Mouse (Mus musculus): ENCODE data around the gene Zglp1. TPM values are rescaled to one million over a fixed set of nuclear protein-coding genes. Genes with fewer than 3 reads are reported as not detected.

Zglp1 gene
- polyA plus RNA-seq, 1 experiment from 2014 or later = 0.81 TPM

- Histone ChIP-seq H3K4me2 (no peak overlapping the region), H3K4me3 (no peak overlapping the region), H3K9ac (no peak overlapping the region), H3K27ac (no peak overlapping the region), H3K27me3 (no peaks in the 10 kb centered on the region), H3K36me3 (ENCODE audit: poor library complexity, severe bottlenecking) (peaks cover 21% of the 10 kb centered on the region), H3K4me1 (peaks cover 20% of the 10 kb centered on the region), H3K9me3 (replicated peaks) (no peaks in the 10 kb centered on the region)
- 96% methylated on average over 9 of the region's 9 CpGs for WGBS
- ATAC-seq = no peak
Measured at GRCm38 (mm10) chr9:21093423-21093822, 26.5 kb upstream of the Zglp1 start.

- peak; percentile 100 for ATAC-seq
- Histone ChIP-seq H3K27ac (peak within 1 kb of the TSS; percentile 85), H3K4me3 (peak within 1 kb of the TSS; percentile 70), H3K27me3 (no peaks in the 10 kb centered on the region), H3K9me3 (replicated peaks) (no peaks in the 10 kb centered on the region), H3K9ac (peak within 1 kb of the TSS; percentile 78), H3K36me3 (ENCODE audit: poor library complexity, severe bottlenecking) (peaks cover 37% of the 10 kb centered on the region), H3K4me2 (peak within 1 kb of the TSS; percentile 91), H3K4me1 (peaks cover 20% of the 10 kb centered on the region)
- under 1% methylated on average over 54 of the region's 54 CpGs for WGBS
Measured at GRCm38 (mm10) chr9:21091707-21092320, 24.9 kb upstream of the Zglp1 start, which contains the start of the genes Gm38431 and Raver1. TSS of gene Gm38431 (minus strand) at chr9:21091997. TSS of gene Raver1 (minus strand) at chr9:21092008.

GRCm38 (mm10) chr9:21090972-21091706 is 24.2 kb upstream of the Zglp1 start:
- H3K36me3 ChIP-seq (ENCODE audit: poor library complexity, severe bottlenecking) = peaks cover 44% of the 10 kb centered on the region

GRCm38 (mm10) chr9:21090537-21090936 is 23.6 kb upstream of the Zglp1 start:
- Histone ChIP-seq H3K9me3 (replicated peaks) (no peaks in the 10 kb centered on the region), H3K27me3 (no peaks in the 10 kb centered on the region), H3K4me1 (peaks cover 20% of the 10 kb centered on the region), H3K4me2 (peak overlapping the region; percentile 91), H3K27ac (no peak overlapping the region; the same call in 1 of the 2 replicates), H3K9ac (peak overlapping the region; percentile 78), H3K4me3 (peak overlapping the region; percentile 70), H3K36me3 (ENCODE audit: poor library complexity, severe bottlenecking) (peaks cover 50% of the 10 kb centered on the region)
- WGBS = 93% methylated on average over 1 of the region's 1 CpGs
- ATAC-seq = no peak

More at GRCm38 (mm10) chr9:21090972-21091706, 24.2 kb upstream of the Zglp1 start:
- Histone ChIP-seq H3K4me1 (peaks cover 20% of the 10 kb centered on the region), H3K4me3 (peak overlapping the region; percentile 70), H3K27ac (peak overlapping the region; percentile 85), H3K9ac (peak overlapping the region; percentile 78), H3K4me2 (peak overlapping the region; percentile 91), H3K27me3 (no peaks in the 10 kb centered on the region), H3K9me3 (replicated peaks) (no peaks in the 10 kb centered on the region)
- ATAC-seq = no peak
- WGBS = 3% methylated on average over 24 of the region's 24 CpGs

- H3K9me3 ChIP-seq (replicated peaks) = no peaks in the 10 kb centered on the region
- H3K36me3 ChIP-seq (ENCODE audit: poor library complexity, severe bottlenecking) = peaks cover 94% of the 10 kb centered on the region
- H3K4me1 ChIP-seq = no peaks in the 10 kb centered on the region
- ATAC-seq = no peak
- no peak overlapping the region for H3K4me3 ChIP-seq
- H3K27me3 ChIP-seq = no peaks in the 10 kb centered on the region
- H3K27ac ChIP-seq = no peak overlapping the region
- 75% methylated on average over 3 of the region's 3 CpGs for WGBS
- H3K9ac ChIP-seq = no peak overlapping the region
- H3K4me2 ChIP-seq = no peak overlapping the region
Measured at GRCm38 (mm10) chr9:21083324-21083723, 16.4 kb upstream of the Zglp1 start.

GRCm38 (mm10) chr9:21081127-21081526 is 14.2 kb upstream of the Zglp1 start:
- no peak overlapping the region for H3K4me2 ChIP-seq
- H3K36me3 ChIP-seq (ENCODE audit: poor library complexity, severe bottlenecking) = peaks cover 94% of the 10 kb centered on the region
- H3K9ac ChIP-seq = no peak overlapping the region
- no peak overlapping the region for H3K4me3 ChIP-seq
- no peaks in the 10 kb centered on the region for H3K27me3 ChIP-seq
- H3K27ac ChIP-seq = no peak overlapping the region
- 90% methylated on average over 9 of the region's 9 CpGs for WGBS
- no peaks in the 10 kb centered on the region for H3K9me3 ChIP-seq (replicated peaks)
- H3K4me1 ChIP-seq = no peaks in the 10 kb centered on the region
- ATAC-seq = no peak

GRCm38 (mm10) chr9:21075625-21076024 is 8.7 kb upstream of the Zglp1 start:
- H3K27ac ChIP-seq = no peak overlapping the region
- H3K4me2 ChIP-seq = no peak overlapping the region
- H3K4me3 ChIP-seq = no peak overlapping the region
- no peaks in the 10 kb centered on the region for H3K9me3 ChIP-seq (replicated peaks)
- no peaks in the 10 kb centered on the region for H3K27me3 ChIP-seq
- no peak for ATAC-seq
- H3K9ac ChIP-seq = no peak overlapping the region
- H3K36me3 ChIP-seq (ENCODE audit: poor library complexity, severe bottlenecking) = peaks cover 67% of the 10 kb centered on the region
- 90% methylated on average over 3 of the region's 3 CpGs for WGBS
- peaks cover 18% of the 10 kb centered on the region for H3K4me1 ChIP-seq

GRCm38 (mm10) chr9:21074173-21074572 is 7.3 kb upstream of the Zglp1 start:
- Histone ChIP-seq H3K4me1 (peaks cover 18% of the 10 kb centered on the region), H3K9me3 (replicated peaks) (no peaks in the 10 kb centered on the region), H3K36me3 (ENCODE audit: poor library complexity, severe bottlenecking) (peaks cover 52% of the 10 kb centered on the region), H3K9ac (no peak overlapping the region), H3K4me3 (no peak overlapping the region), H3K27me3 (no peaks in the 10 kb centered on the region), H3K27ac (no peak overlapping the region), H3K4me2 (0 out of 2 replicates have a peak overlapping the region, but pooled peaks have one; percentile 91)
- WGBS = 90% methylated on average over 1 of the region's 1 CpGs
- no peak for ATAC-seq

GRCm38 (mm10) chr9:21073044-21073840 is 6.3 kb upstream of the Zglp1 start, which contains the start of the genes Gm49373 and Fdx1l:
TSS of gene Gm49373 (minus strand) at chr9:21073096.
TSS of gene Fdx1l (minus strand) at chr9:21073614.
- no peaks in the 10 kb centered on the region for H3K9me3 ChIP-seq (replicated peaks)
- H3K4me3 ChIP-seq = peak within 1 kb of the TSS; percentile 86
- peak; percentile 95 for ATAC-seq
- WGBS = 3% methylated on average over 57 of the region's 58 CpGs
- H3K27ac ChIP-seq = 0 out of 2 replicates have a peak within 1 kb of the TSS, but pooled peaks have one; percentile 12
- H3K4me2 ChIP-seq = peak within 1 kb of the TSS; percentile 91
- H3K27me3 ChIP-seq = no peaks in the 10 kb centered on the region
- peak within 1 kb of the TSS; percentile 87 for H3K9ac ChIP-seq
- peaks cover 18% of the 10 kb centered on the region for H3K4me1 ChIP-seq
- peaks cover 43% of the 10 kb centered on the region for H3K36me3 ChIP-seq (ENCODE audit: poor library complexity, severe bottlenecking)

GRCm38 (mm10) chr9:21072641-21073040 is 5.7 kb upstream of the Zglp1 start:
- peak overlapping the region; percentile 86 for H3K4me3 ChIP-seq
- ATAC-seq = peak; percentile 16

GRCm38 (mm10) chr9:21062928-21063327 is 4.0 kb downstream of the Zglp1 start:
- Histone ChIP-seq H3K9me3 (replicated peaks) (no peaks in the 10 kb centered on the region), H3K9ac (no peak overlapping the region), H3K4me2 (no peak overlapping the region), H3K27me3 (no peaks in the 10 kb centered on the region), H3K4me1 (no peaks in the 10 kb centered on the region), H3K4me3 (no peak overlapping the region), H3K27ac (no peak overlapping the region), H3K36me3 (ENCODE audit: poor library complexity, severe bottlenecking) (peaks cover 52% of the 10 kb centered on the region)
- no peak for ATAC-seq
- 83% methylated on average over 2 of the region's 2 CpGs for WGBS

More at GRCm38 (mm10) chr9:21072641-21073040, 5.7 kb upstream of the Zglp1 start:
- Histone ChIP-seq H3K9me3 (replicated peaks) (no peaks in the 10 kb centered on the region), H3K9ac (peak overlapping the region; percentile 87), H3K4me2 (peak overlapping the region; percentile 91), H3K4me1 (peaks cover 18% of the 10 kb centered on the region), H3K27me3 (no peaks in the 10 kb centered on the region), H3K36me3 (ENCODE audit: poor library complexity, severe bottlenecking) (peaks cover 41% of the 10 kb centered on the region), H3K27ac (no peak overlapping the region)
- WGBS = 11% methylated on average over 4 of the region's 4 CpGs

Data from forebrain, embryonic 13.5 days (tissue).